Mouse (Mus musculus): ENCODE measurements around the gene Stk32b. TPM values are rescaled to one million over a fixed set of nuclear protein-coding genes. Genes with fewer than 3 reads are reported as not detected.

Gene Stk32b
- total and polyA plus RNA-seq, 2 experiments from 2014 or later: 0.08 to 0.44 TPM

GRCm38 (mm10) chr5:37659177-37659576, 57.8 kb downstream of the Stk32b start:
- Histone ChIP-seq H3K4me3 (ENCODE audit: low read depth, low read length) (no peak overlapping the region), H3K4me2 (ENCODE audit: low read depth, low read length) (no peak overlapping the region), H3K9ac (replicated peaks; ENCODE audit: low read depth, low read length) (no peak overlapping the region), H3K4me1 (ENCODE audit: control insufficient read depth, insufficient read depth) (no peaks in the 10 kb centered on the region), H3K27me3 (ENCODE audit: control insufficient read depth, insufficient read depth, low read length) (no peaks in the 10 kb centered on the region), H3K9me3 (replicated peaks; ENCODE audit: control insufficient read depth, low read length) (no peaks in the 10 kb centered on the region), H3K27ac (ENCODE audit: low read depth) (no peak overlapping the region), H3K36me3 (replicated peaks; ENCODE audit: control insufficient read depth, insufficient read depth, low read length) (no peaks in the 10 kb centered on the region)
- DNase-seq (ENCODE audit: low spot score) (no peak), ATAC-seq (ENCODE audit: insufficient read depth, low read depth) (no peak)
- whole genome bisulfite sequencing: 76% methylated on average over 4 of the region's 4 CpGs
- no peak for TF ChIP-seq EP300 (IDR thresholded peaks at IDR 0.05; ENCODE audit: low read depth)
- no peak for TF ChIP-seq CTCF (IDR thresholded peaks at IDR 0.05; ENCODE audit: low read depth)

GRCm38 (mm10) chr5:37657741-37658140, 59.2 kb downstream of the Stk32b start:
- no peak for ATAC-seq (ENCODE audit: insufficient read depth, low read depth)
- Histone ChIP-seq H3K9ac (replicated peaks; ENCODE audit: low read depth, low read length) (no peak overlapping the region), H3K36me3 (replicated peaks; ENCODE audit: control insufficient read depth, insufficient read depth, low read length) (no peaks in the 10 kb centered on the region), H3K27ac (ENCODE audit: low read depth) (no peak overlapping the region), H3K4me2 (ENCODE audit: low read depth, low read length) (no peak overlapping the region), H3K27me3 (ENCODE audit: control insufficient read depth, insufficient read depth, low read length) (no peaks in the 10 kb centered on the region), H3K9me3 (replicated peaks; ENCODE audit: control insufficient read depth, low read length) (no peaks in the 10 kb centered on the region), H3K4me3 (ENCODE audit: low read depth, low read length) (no peak overlapping the region), H3K4me1 (ENCODE audit: control insufficient read depth, insufficient read depth) (no peaks in the 10 kb centered on the region)
- WGBS: 79% methylated on average over 6 of the region's 6 CpGs
- no peak for DNase-seq (ENCODE audit: low spot score)
- TF ChIP-seq CTCF (IDR thresholded peaks at IDR 0.05; ENCODE audit: low read depth) (no peak), EP300 (IDR thresholded peaks at IDR 0.05; ENCODE audit: low read depth) (no peak)

GRCm38 (mm10) chr5:37655208-37655607, 61.8 kb downstream of the Stk32b start:
- H3K4me2 ChIP-seq (ENCODE audit: low read depth, low read length): no peak overlapping the region
- no peaks in the 10 kb centered on the region for H3K4me1 ChIP-seq (ENCODE audit: control insufficient read depth, insufficient read depth)
- no peaks in the 10 kb centered on the region for H3K9me3 ChIP-seq (replicated peaks; ENCODE audit: control insufficient read depth, low read length)
- H3K27me3 ChIP-seq (ENCODE audit: control insufficient read depth, insufficient read depth, low read length): no peaks in the 10 kb centered on the region
- H3K27ac ChIP-seq (ENCODE audit: low read depth): no peak overlapping the region
- ATAC-seq (ENCODE audit: insufficient read depth, low read depth) (no peak), DNase-seq (ENCODE audit: low spot score) (no peak)
- H3K36me3 ChIP-seq (replicated peaks; ENCODE audit: control insufficient read depth, insufficient read depth, low read length): no peaks in the 10 kb centered on the region
- no peak for TF ChIP-seq CTCF (IDR thresholded peaks at IDR 0.05; ENCODE audit: low read depth)
- TF ChIP-seq EP300 (IDR thresholded peaks at IDR 0.05; ENCODE audit: low read depth): no peak
- 63% methylated on average over 5 of the region's 5 CpGs for WGBS
- H3K9ac ChIP-seq (replicated peaks; ENCODE audit: low read depth, low read length): no peak overlapping the region
- no peak overlapping the region for H3K4me3 ChIP-seq (ENCODE audit: low read depth, low read length)

GRCm38 (mm10) chr5:37650681-37651211, 66.2 kb downstream of the Stk32b start:
- H3K4me1 ChIP-seq (ENCODE audit: control insufficient read depth, insufficient read depth): no peaks in the 10 kb centered on the region
- H3K27ac ChIP-seq (ENCODE audit: low read depth): no peak overlapping the region
- no peak overlapping the region for H3K4me2 ChIP-seq (ENCODE audit: low read depth, low read length)
- H3K27me3 ChIP-seq (ENCODE audit: control insufficient read depth, insufficient read depth, low read length): no peaks in the 10 kb centered on the region
- H3K9me3 ChIP-seq (replicated peaks; ENCODE audit: control insufficient read depth, low read length): no peaks in the 10 kb centered on the region
- TF ChIP-seq EP300 (IDR thresholded peaks at IDR 0.05; ENCODE audit: low read depth): no peak
- no peak for TF ChIP-seq CTCF (IDR thresholded peaks at IDR 0.05; ENCODE audit: low read depth)
- no peak overlapping the region for H3K9ac ChIP-seq (replicated peaks; ENCODE audit: low read depth, low read length)
- no peak overlapping the region for H3K4me3 ChIP-seq (ENCODE audit: low read depth, low read length)
- WGBS: 68% methylated on average over 10 of the region's 10 CpGs
- ATAC-seq (ENCODE audit: insufficient read depth, low read depth) (no peak), DNase-seq (ENCODE audit: low spot score) (no peak)
- H3K36me3 ChIP-seq (replicated peaks; ENCODE audit: control insufficient read depth, insufficient read depth, low read length): no peaks in the 10 kb centered on the region

GRCm38 (mm10) chr5:37650089-37650601, 66.8 kb downstream of the Stk32b start:
- H3K9ac ChIP-seq (replicated peaks; ENCODE audit: low read depth, low read length): no peak overlapping the region
- DNase-seq (ENCODE audit: low spot score): no peak
- H3K4me1 ChIP-seq (ENCODE audit: control insufficient read depth, insufficient read depth): no peaks in the 10 kb centered on the region
- no peak overlapping the region for H3K4me2 ChIP-seq (ENCODE audit: low read depth, low read length)
- H3K27ac ChIP-seq (ENCODE audit: low read depth): no peak overlapping the region
- WGBS: 77% methylated on average over 1 of the region's 1 CpGs
- H3K36me3 ChIP-seq (replicated peaks; ENCODE audit: control insufficient read depth, insufficient read depth, low read length): no peaks in the 10 kb centered on the region
- ATAC-seq (ENCODE audit: insufficient read depth, low read depth): no peak
- TF ChIP-seq EP300 (IDR thresholded peaks at IDR 0.05; ENCODE audit: low read depth) (no peak), CTCF (IDR thresholded peaks at IDR 0.05; ENCODE audit: low read depth) (no peak)
- no peaks in the 10 kb centered on the region for H3K9me3 ChIP-seq (replicated peaks; ENCODE audit: control insufficient read depth, low read length)
- H3K4me3 ChIP-seq (ENCODE audit: low read depth, low read length): no peak overlapping the region
- no peaks in the 10 kb centered on the region for H3K27me3 ChIP-seq (ENCODE audit: control insufficient read depth, insufficient read depth, low read length)

- TF ChIP-seq CTCF (IDR thresholded peaks at IDR 0.05; ENCODE audit: low read depth): no peak
- no peak for TF ChIP-seq EP300 (IDR thresholded peaks at IDR 0.05; ENCODE audit: low read depth)
- H3K27me3 ChIP-seq (ENCODE audit: control insufficient read depth, insufficient read depth, low read length): no peaks in the 10 kb centered on the region
- no peak overlapping the region for H3K9ac ChIP-seq (replicated peaks; ENCODE audit: low read depth, low read length)
- no peak overlapping the region for H3K4me3 ChIP-seq (ENCODE audit: low read depth, low read length)
- whole genome bisulfite sequencing: 77% methylated on average over 7 of the region's 7 CpGs
- DNase-seq (ENCODE audit: low spot score) (no peak), ATAC-seq (ENCODE audit: insufficient read depth, low read depth) (no peak)
- no peaks in the 10 kb centered on the region for H3K4me1 ChIP-seq (ENCODE audit: control insufficient read depth, insufficient read depth)
- H3K4me2 ChIP-seq (ENCODE audit: low read depth, low read length): no peak overlapping the region
- H3K27ac ChIP-seq (ENCODE audit: low read depth): no peak overlapping the region
- H3K9me3 ChIP-seq (replicated peaks; ENCODE audit: control insufficient read depth, low read length): no peaks in the 10 kb centered on the region
- H3K36me3 ChIP-seq (replicated peaks; ENCODE audit: control insufficient read depth, insufficient read depth, low read length): no peaks in the 10 kb centered on the region
Observed at GRCm38 (mm10) chr5:37644082-37644481, 72.9 kb downstream of the Stk32b start.

Measured in heart, postnatal 0 days (tissue).